Comparison of ENCODE assay signal across 8 mouse cellular contexts in the genomic region with DNA sequence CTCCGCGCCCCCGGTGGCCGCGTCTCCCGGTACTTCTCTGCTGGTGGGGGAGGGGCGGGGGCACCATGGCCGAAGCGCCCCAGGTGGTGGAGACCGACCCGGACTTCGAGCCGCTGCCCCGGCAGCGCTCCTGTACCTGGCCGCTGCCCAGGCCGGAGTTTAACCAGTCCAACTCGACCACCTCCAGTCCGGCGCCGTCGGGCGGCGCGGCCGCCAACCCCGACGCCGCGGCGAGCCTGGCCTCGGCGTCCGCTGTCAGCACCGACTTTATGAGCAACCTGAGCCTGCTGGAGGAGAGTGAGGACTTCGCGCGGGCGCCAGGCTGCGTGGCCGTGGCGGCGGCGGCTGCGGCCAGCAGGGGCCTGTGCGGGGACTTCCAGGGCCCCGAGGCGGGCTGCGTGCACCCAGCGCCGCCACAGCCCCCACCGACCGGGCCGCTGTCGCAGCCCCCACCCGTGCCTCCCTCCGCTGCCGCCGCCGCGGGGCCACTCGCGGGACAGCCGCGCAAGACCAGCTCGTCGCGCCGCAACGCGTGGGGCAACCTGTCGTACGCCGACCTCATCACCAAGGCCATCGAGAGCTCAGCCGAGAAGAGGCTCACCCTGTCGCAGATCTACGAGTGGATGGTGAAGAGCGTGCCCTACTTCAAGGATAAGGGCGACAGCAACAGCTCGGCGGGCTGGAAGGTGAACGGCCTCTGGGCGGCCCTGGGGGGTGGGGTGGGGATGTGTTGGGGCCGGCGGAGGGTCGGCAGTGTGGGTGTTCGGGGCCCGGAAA. TPM values are rescaled to one million over a fixed set of nuclear protein-coding genes. Genes with fewer than 3 reads are reported as not detected.
A peak's percentile ranks its signal among the peaks of the same experiment; 100 is the strongest.
DNase-seq lines count a peak whose midpoint lies in the region; ATAC-seq lines count a peak whose summit lies in the region.

No protein-coding gene starts in this region.

- peak overlapping the region; percentile 95 for H3K27ac ChIP-seq in heart, embryonic 10.5 days
- peak overlapping the region; percentile 91 for H3K27ac ChIP-seq in kidney, embryonic 14.5 days (ENCODE audit: low read depth, low read length)

- under 1% methylated on average over 88 of the region's 89 CpGs for WGBS in heart, embryonic 10.5 days
- under 1% methylated on average over 72 of the region's 89 CpGs for WGBS in kidney, embryonic 14.5 days

- H3K9me3 ChIP-seq in heart, embryonic 10.5 days: no peaks in the 10 kb centered on the region
- H3K9me3 ChIP-seq in kidney, embryonic 14.5 days (ENCODE audit: control insufficient read depth, low read length): no peaks in the 10 kb centered on the region

- ATAC-seq in kidney, embryonic 14.5 days (ENCODE audit: low FRiP score, low TSS enrichment): peak; percentile 58

- peaks cover 7% of the 10 kb centered on the region for H3K4me1 ChIP-seq in heart, embryonic 10.5 days
- H3K4me1 ChIP-seq in kidney, embryonic 14.5 days (ENCODE audit: control insufficient read depth, insufficient read depth, low read length): peaks cover 7% of the 10 kb centered on the region

- no peaks in the 10 kb centered on the region for H3K36me3 ChIP-seq in heart, embryonic 10.5 days
- no peaks in the 10 kb centered on the region for H3K36me3 ChIP-seq in kidney, embryonic 14.5 days (ENCODE audit: control insufficient read depth, insufficient read depth, low read length)

- peaks cover 31% of the 10 kb centered on the region for H3K27me3 ChIP-seq in heart, embryonic 10.5 days (ENCODE audit: insufficient read depth, poor library complexity, severe bottlenecking)
- peaks cover 6% of the 10 kb centered on the region; the same call in 1 of the 2 replicates for H3K27me3 ChIP-seq in kidney, embryonic 14.5 days (ENCODE audit: control insufficient read depth, insufficient read depth, low read length)

- peak overlapping the region; percentile 94 for H3K4me3 ChIP-seq in heart, embryonic 10.5 days
- H3K4me3 ChIP-seq in kidney, embryonic 14.5 days (ENCODE audit: low read length): peak overlapping the region; percentile 91

- peak overlapping the region; percentile 93 for H3K4me2 ChIP-seq in kidney, embryonic 14.5 days (replicated peaks; ENCODE audit: low read depth, low read length)

- H3K9ac ChIP-seq in kidney, embryonic 14.5 days (ENCODE audit: low read depth, low read length): peak overlapping the region; percentile 92

- DNase-seq in A20 (ENCODE audit: low read depth, low spot score) (peak; percentile 76), ZHBTc4 (ENCODE audit: low read depth, low spot score) (peak; percentile 62)
- peak; percentile 50 for DNase-seq in embryo, embryonic 9.5 days (ENCODE audit: extremely low spot score)
- DNase-seq in heart, embryonic 10.5 days (ENCODE audit: low spot score): peak; percentile 81
- peak; percentile 40 for DNase-seq in lung, postnatal 14 days
- peak; percentile 25 for DNase-seq in right cerebral cortex, postnatal 25 days
- no peak for DNase-seq in Muller cell, postnatal 12 days (ENCODE audit: inconsistent ontology term)

RNA-seq across cellular contexts. Expression of a gene that starts 0.8 kb away (rescaled TPM):
- 4.8 and 5.3 TPM in 2 replicates for polyA plus RNA-seq in heart, embryonic 10.5 days (2016; fragmentation: Nextera tagmentation; extraction: Ambion mirVana)
- 6.4 and 7.8 TPM in 2 replicates for polyA plus RNA-seq in kidney, embryonic 14.5 days (2014; fragmentation: Nextera tagmentation; extraction: Ambion mirVana)
